Mouse (Mus musculus): ENCODE measurements at regions not wholly inside any gene's neighbourhood (a gene's known extent, or its start where the extent isn't known, plus 50 kb on each side); places are given as distances from the start of the nearest gene placed in this dataset.

- TF ChIP-seq CTCF (IDR thresholded peaks at IDR 0.05; ENCODE audit: control insufficient read depth, insufficient read depth, low read length) (no peak), POLR2A (IDR thresholded peaks at IDR 0.05; ENCODE audit: borderline replicate concordance, control insufficient read depth, low read depth, low read length) (no peak)
Measured at GRCm38 (mm10) chrX:167035639-167036038, 173.5 kb downstream of the Tmsb4x start.
